Mouse (Mus musculus): ENCODE results near the gene Ddc.

- TF ChIP-seq CTCF (IDR thresholded peaks at IDR 0.05; ENCODE audit: low read depth): no peak
- TF ChIP-seq EP300 (IDR thresholded peaks at IDR 0.05; ENCODE audit: low read depth): no peak
These were observed 48.2 kb downstream of the Ddc start for GRCm38 (mm10) chr11:11849513-11850311.
